Mouse (Mus musculus) thymus, adult 2 months (tissue): ENCODE measurements around the gene Ssc4d.

Experiments
- CTCF ChIP-seq: fragments of 200-500 bp; IDR thresholded peaks from 2 replicates; pipeline ENCODE4 v1.5.1; 2012; ENCODE audit warnings: mild to moderate bottlenecking, control low read depth, low read length, moderate library complexity, borderline replicate concordance; ENCODE audit not compliant: control insufficient read depth, poor library complexity, insufficient read depth; ENCODE audit errors: extremely low read depth
- POLR2A ChIP-seq: fragments of 200-500 bp; IDR thresholded peaks from 2 replicates; pipeline ENCODE4 v1.6.1; 2012; ENCODE audit warnings: mild to moderate bottlenecking, low read length, control low read depth, moderate library complexity; ENCODE audit not compliant: control insufficient read depth, poor library complexity, insufficient read depth; ENCODE audit errors: extremely low read depth

GRCm38 (mm10) chr5:135913201-135913600, 61.1 kb downstream of the Ssc4d start:
- TF ChIP-seq CTCF = no peak
- no peak for TF ChIP-seq POLR2A
